Mouse (Mus musculus): ENCODE measurements around the gene Fgfr3.

The Fgfr3 gene

GRCm38 (mm10) chr5:33721541-33722265, at the start of gene Fgfr3:
Gene Fgfr3, plus strand, starts transcription at chr5:33721674.
- DNase-seq, result peak; percentile 86

GRCm38 (mm10) chr5:33674439-33674838, 47.0 kb upstream of the Fgfr3 start:
- no peak for DNase-seq

- DNase-seq, result peak; percentile 75
These were observed 45.5 kb upstream of the Fgfr3 start for GRCm38 (mm10) chr5:33675964-33676363.

DNA sequence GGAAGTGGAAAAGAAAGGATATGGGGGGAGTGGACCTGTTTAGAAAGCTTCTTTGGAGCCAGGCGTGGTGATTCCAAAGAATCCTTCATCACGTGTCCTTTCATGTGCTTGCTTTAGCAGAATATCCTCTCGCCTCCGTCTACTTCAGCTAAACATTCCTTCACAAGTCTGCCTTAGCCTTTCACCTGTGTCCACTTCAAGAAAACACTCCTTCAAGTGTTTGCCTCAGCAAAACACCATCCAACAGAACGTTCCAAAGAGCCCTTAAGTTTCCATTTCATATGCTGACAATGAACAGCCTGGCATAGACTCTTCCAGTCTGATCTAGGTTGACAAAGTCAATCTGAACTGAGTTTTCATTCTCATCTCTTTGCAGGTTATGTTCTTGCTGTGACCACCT, 43.2 kb upstream of the Fgfr3 start:
- DNase-seq, result no peak

DNA sequence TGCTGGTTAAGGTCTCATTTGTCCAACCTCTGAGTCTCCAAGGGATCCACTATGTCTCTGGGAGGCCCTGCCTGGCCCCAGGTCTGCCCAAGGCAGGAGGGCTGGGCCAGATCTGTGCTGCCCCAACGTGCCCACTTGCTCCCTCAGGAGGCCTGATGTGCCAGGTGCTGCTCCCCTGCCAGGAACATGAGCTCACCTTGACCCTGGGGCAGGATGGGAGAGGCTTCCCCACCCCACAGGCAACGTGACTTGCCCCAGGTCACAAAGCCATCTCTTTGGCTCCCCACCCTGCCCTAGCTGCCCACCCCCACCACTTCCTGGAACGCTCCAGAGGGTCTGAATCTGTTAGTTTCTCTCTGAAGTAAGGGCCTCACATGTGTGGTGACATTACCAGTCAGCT, 40.4 kb upstream of the Fgfr3 start:
- DNase-seq, result no peak

- DNase-seq, result no peak
These were observed 39.7 kb upstream of the Fgfr3 start for GRCm38 (mm10) chr5:33681611-33682388.

- no peak for DNase-seq
These were observed 38.5 kb upstream of the Fgfr3 start for GRCm38 (mm10) chr5:33682963-33683362.

GRCm38 (mm10) chr5:33683897-33684652, 37.4 kb upstream of the Fgfr3 start:
- DNase-seq, result peak; percentile 73

- DNase-seq, result no peak
These were observed 36.5 kb upstream of the Fgfr3 start for GRCm38 (mm10) chr5:33684932-33685331.

GRCm38 (mm10) chr5:33687142-33687541, 34.3 kb upstream of the Fgfr3 start:
- no peak for DNase-seq

DNA sequence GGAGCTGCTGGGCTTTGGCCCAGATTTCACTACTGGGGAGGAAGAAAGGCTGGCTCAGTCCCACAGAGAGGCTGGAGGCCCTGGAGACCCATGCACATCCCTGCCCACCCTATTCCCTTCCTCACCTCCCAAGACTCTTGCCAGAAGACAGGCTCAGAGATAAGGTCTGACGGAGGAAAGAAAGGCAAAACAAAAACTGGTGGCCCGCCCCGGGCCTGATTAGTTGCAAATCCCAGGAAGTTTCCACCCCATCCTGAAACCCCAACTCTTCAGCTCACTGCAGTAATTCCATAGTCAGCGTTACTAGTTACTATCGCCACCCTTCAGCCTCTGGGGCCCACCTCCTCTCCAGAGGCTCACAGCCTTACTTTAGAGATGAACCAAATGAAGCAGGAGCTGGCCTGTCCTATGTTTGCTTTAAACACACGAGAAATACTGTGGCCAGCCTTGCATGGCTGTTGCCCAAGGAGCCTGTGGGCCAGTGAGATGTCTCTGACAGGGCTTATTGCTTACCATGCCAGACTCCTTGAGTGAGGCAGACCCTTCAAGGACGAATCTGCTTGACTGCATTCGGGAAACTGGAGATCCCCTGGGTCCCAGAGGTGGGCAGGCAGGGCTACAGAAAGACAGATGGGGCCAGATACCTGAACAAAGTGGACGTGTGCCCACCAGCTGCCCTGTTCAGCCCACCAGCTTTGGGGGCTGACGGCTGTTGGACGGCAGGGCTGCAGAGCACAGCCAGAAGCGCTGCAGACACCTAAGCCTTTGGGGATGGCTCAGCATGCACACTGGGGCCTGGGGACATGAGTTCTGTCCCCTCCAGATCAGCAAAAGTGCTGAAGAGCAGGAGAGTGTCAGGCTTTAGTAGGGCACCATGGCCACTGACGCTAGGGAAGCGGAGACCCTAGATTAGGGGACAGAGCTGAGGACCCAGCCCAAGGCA, 32.9 kb upstream of the Fgfr3 start:
- DNase-seq, result no peak

DNA sequence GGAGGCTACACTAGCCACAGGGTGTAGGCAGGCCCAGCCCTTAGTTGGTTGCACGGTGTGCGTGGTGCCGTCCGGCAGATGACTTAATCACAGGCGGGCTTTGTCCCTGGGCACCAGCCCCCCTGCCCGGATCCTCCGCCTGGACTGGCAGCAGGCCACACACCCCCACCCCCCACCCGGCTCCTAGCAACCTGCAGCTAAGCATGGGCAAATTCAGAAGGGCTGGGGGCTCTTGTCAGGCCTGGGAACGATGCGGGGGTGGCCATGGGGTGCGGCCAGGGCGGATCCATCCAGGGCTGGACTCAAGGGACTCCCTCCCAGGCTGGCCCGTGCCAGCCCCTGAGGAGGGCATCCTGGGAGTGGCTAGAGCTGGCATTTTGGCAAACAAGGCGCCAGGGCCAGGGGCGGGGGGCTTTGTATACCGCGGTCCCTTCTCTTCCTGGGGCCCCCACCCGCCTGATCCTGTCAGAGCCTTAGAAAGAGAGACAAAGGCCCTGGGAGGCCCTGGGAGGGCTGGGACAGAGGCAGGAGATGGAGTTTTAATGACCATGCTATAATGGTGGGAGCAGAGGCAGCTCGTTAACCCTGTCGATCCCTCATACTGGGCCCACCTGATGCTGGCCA, 32.1 kb upstream of the Fgfr3 start:
- DNase-seq, result no peak

- DNase-seq, result peak; percentile 53
These were observed 31.4 kb upstream of the Fgfr3 start for GRCm38 (mm10) chr5:33689852-33690645.

DNA sequence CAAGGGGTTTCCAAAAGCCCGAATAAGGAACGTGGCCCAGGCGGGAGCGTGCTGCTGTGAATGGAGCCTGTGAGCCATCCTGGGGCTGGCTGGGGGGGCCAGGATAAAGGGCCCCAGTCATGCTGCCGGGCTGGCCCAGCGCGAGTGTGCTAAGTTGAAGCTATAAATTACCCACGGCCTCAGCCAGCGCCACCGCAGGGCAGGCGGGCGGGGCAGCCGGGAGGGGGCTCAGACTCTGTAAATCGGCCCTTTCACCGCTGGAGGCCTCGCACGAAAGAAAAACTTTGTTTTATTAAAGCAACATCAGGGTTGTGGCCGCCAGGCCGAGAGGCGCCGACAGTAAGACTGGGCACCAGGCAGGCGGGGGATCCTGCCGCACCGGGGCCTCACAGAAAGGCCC, 29.1 kb upstream of the Fgfr3 start:
- DNase-seq, result no peak

DNA sequence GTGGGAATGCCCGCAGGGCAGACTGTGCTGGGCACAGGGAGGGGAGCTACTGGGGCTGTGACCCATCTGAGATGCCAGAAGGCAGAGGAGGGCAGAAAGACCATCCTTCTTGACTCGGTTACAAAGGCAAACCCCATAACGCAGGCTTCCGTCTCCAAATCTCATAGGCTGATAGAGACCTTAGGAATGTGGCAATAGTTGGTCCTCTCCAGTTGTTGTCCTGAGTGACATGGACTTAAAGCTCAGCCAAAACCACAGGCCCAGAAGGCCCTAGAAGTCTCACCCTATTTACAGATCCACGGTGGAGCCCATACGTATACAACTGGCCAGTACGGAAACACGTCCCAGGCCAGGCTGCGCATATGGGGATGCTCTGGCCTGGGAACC, 27.0 kb upstream of the Fgfr3 start:
- no peak for DNase-seq

GRCm38 (mm10) chr5:33694848-33695717, 26.4 kb upstream of the Fgfr3 start:
- DNase-seq, result peak; percentile 40

DNA sequence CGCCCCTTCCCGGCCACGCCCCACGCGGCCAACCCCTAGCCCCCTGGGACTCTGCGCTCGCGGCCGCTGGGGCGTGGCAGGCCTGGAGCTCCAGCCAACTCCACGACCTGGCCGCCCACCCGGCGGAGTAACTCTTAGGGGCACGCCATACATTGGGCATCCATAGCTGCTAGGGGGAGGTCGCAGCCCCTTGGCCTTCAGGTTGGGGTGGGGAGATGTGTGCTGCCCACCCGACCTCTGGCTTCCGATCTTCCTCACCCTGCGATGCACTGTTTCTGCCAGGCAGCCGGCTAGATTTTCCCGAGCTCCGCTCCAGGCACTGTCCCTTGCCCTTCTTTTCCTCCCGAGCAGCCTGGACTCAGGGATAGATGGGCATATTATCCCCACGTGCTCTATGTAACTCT, 25.8 kb upstream of the Fgfr3 start:
- no peak for DNase-seq

- DNase-seq, result no peak
These were observed 25.0 kb upstream of the Fgfr3 start for GRCm38 (mm10) chr5:33696430-33696829.

- DNase-seq, result no peak
These were observed 23.9 kb upstream of the Fgfr3 start for GRCm38 (mm10) chr5:33697534-33697933.

- no peak for DNase-seq
These were observed 23.4 kb upstream of the Fgfr3 start for GRCm38 (mm10) chr5:33697947-33698512.
